Mouse (Mus musculus): ENCODE measurements around the gene Dapl1.

Gene Dapl1

DNA sequence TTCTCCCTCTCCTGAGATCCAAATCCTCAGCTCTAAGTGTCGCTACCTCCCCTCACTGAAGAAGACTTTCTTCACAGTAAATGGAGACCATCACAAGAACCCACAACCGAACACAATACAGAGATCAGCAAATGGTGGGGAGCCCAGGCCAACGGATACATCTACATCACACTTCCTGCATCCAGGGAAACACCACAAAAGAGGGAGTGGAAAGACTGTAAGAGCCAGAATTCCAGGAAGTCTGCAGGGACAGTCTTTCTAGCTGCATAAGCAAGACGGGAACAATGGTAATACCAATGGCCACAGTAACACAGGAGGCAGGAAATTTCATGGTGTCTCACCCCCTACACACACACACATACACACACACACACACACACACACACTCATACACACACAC lies 55.3 kb downstream of the Dapl1 start:
- no peaks in the 10 kb centered on the region for H3K27me3 ChIP-seq (ENCODE audit: control insufficient read depth, insufficient read depth, low read length, poor library complexity, severe bottlenecking)
- no peaks in the 10 kb centered on the region for H3K36me3 ChIP-seq (ENCODE audit: control insufficient read depth, insufficient read depth, low read length, poor library complexity, severe bottlenecking)
- DNase-seq (ENCODE audit: low read depth, low spot score) = no peak

DNA sequence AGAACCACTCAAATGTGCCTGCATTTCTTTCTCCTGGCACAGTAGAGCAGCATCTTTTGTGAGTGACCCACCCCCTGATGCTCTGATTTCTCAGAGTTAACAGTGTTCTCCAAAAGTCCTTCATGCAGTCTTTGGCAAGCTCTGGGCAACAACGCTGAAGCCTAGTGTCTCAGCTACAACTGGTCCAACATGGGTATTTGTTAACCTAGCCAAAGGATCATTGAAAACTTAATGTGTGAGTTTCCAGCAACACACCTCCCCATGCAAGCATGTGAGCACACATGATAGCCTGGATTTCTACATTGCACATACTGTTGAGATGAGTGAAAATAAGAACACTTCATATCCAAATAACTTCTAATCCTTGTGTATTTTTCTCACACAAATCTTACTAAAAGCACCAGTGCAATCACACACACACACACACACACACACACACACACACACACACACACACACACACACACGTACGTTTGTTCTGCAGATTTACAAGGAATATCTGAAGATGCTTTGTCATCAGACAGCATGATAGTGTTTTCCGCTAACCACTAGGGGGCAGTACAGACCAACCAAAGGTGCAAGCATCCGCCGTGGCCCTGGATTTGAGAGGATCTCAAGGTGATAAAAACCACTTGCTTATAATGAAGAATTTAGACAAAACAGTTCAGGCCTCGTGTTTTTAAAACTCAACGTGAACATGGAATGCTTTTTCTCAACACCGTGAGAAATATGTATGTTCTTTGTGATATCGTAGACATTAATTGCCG lies 56.9 kb downstream of the Dapl1 start:
- peak; percentile 80 for DNase-seq (ENCODE audit: low read depth, low spot score)
- H3K27me3 ChIP-seq (ENCODE audit: control insufficient read depth, insufficient read depth, low read length, poor library complexity, severe bottlenecking) = no peaks in the 10 kb centered on the region
- no peaks in the 10 kb centered on the region for H3K36me3 ChIP-seq (ENCODE audit: control insufficient read depth, insufficient read depth, low read length, poor library complexity, severe bottlenecking)

DNA sequence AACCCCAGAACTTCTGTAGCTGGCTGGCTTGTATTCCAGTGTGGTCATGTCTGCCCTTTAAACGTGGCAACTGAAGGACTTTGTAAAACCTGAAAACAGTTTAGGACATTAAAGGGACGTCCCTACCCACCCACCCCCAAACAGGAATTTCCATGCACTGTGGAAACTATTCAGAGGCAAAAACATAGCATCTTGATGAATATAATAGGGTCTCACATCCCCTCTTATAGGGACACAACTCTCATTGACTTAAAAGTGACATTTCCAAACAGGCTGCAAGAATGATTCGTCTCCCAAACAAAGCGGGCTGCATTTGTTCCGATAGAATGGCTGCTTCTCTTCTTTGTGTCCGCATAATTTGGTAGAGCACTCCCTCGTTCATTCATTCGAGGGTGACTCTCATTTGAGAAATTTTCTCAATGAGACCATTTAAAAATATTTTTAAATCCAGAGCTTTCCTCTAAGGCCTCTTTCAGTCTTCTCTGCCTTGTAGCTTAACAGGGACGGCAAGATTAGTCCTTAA lies 59.2 kb downstream of the Dapl1 start:
- H3K27me3 ChIP-seq (ENCODE audit: control insufficient read depth, insufficient read depth, low read length, poor library complexity, severe bottlenecking) = no peaks in the 10 kb centered on the region
- DNase-seq (ENCODE audit: low read depth, low spot score) = no peak
- H3K36me3 ChIP-seq (ENCODE audit: control insufficient read depth, insufficient read depth, low read length, poor library complexity, severe bottlenecking) = no peaks in the 10 kb centered on the region

DNA sequence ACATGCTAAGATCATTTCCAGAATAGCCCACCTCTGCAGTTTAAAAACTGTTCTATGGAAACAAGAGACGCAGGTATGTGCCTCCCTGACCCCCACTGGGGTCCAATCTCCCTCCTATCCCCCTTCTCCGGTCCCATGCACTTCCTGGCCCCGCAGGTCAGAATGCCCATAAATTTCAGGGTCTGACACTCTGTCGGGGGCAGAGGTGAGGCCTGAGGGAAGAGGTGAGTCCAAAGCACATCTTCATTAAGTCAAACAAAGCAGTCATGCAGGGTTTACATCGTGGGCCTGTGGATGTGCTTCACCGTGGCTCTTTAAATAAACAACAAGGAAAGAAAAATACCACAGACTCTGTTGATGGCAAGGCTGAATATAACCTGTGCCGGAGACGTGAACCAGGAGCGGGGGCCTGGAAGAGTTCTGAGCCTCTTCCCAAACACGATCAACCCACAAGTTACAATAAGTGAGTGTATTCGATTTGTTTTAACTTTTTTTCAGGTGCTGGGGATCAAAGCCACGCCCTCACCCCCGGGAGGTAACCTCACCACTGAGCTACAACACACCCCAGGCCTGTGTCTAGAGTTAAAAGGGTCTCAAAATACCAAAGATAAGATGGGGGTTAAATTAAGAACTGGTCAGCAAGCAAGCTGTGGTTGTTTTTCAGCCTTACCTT lies 59.9 kb downstream of the Dapl1 start:
- DNase-seq (ENCODE audit: low read depth, low spot score) = no peak
- Histone ChIP-seq H3K27me3 (ENCODE audit: control insufficient read depth, insufficient read depth, low read length, poor library complexity, severe bottlenecking) (no peaks in the 10 kb centered on the region), H3K36me3 (ENCODE audit: control insufficient read depth, insufficient read depth, low read length, poor library complexity, severe bottlenecking) (no peaks in the 10 kb centered on the region)

DNA sequence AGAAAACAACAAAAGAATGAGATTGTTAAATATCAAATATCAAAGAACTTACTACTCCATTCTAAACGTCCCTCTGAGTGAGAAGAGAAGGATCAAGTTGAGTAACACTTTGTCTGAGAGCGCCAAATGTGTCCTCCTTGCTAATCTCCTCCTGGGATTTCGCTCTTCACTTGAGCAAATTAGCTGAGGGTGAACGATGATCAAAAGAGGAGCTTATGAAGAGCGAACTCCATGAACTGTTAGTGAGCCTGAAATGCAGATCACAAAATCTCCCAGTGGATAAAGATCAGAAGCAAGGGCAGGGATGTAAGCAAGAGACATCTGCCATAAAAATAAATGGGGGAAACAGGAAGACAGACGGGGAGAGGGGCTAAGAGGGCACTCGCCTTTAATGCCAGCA lies 60.5 kb downstream of the Dapl1 start:
- DNase-seq (ENCODE audit: low read depth, low spot score) = no peak
- Histone ChIP-seq H3K36me3 (ENCODE audit: control insufficient read depth, insufficient read depth, low read length, poor library complexity, severe bottlenecking) (no peaks in the 10 kb centered on the region), H3K27me3 (ENCODE audit: control insufficient read depth, insufficient read depth, low read length, poor library complexity, severe bottlenecking) (no peaks in the 10 kb centered on the region)

DNA sequence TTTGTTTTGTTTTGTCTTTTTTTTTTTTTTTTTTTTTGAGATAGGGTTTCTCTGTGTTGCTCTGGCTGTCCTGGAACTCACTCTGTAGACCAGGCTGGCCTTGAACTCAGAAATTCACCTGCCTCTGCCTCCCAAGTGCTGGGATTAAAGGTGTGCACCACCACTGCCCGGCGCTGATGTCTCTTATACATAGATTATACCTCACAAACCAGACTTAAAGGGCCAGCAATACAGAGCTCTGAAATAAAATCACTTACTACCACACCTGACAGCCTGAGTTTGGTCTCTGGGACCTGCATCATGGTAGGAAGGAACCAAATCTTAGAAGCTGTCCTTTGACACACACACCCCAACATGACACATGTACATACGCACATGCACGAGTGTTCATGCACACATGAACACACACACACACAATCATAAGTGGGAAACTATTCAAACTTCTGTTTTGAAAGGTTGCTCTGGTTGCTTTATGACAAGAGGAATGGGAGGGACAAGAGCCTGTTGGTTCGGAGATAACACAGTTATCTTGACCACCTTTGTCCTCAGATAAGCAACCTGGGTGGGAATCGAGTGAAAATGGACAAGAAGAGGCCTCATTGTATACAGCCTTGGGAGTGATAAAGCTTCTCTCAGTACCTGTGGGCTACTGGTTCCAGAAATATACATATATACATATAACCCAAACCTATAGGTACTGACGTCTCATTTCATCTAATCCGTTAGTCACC lies 63.1 kb downstream of the Dapl1 start:
- Histone ChIP-seq H3K36me3 (ENCODE audit: control insufficient read depth, insufficient read depth, low read length, poor library complexity, severe bottlenecking) (no peaks in the 10 kb centered on the region), H3K27me3 (ENCODE audit: control insufficient read depth, insufficient read depth, low read length, poor library complexity, severe bottlenecking) (no peaks in the 10 kb centered on the region)
- no peak for DNase-seq (ENCODE audit: low read depth, low spot score)

DNA sequence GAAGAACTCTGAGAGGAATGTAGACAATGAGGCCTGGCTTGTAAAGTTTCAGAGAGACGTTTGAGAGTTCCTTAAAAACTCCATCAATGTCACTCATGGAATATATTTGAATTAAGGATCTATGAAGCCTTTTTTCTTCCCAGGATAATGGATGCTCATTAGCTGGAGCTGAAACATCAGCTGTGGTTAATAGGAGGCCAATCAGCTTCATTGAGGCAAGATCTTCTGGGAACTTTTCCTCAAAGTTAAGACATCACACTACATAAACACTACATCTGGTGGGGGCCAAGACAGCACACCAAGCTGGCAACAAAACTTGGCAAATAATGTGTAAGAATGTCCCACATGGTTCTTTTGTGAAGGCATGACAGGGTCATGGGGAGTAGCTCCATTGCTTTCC lies 68.3 kb downstream of the Dapl1 start:
- no peaks in the 10 kb centered on the region for H3K27me3 ChIP-seq (ENCODE audit: control insufficient read depth, insufficient read depth, low read length, poor library complexity, severe bottlenecking)
- H3K36me3 ChIP-seq (ENCODE audit: control insufficient read depth, insufficient read depth, low read length, poor library complexity, severe bottlenecking) = no peaks in the 10 kb centered on the region
- no peak for DNase-seq (ENCODE audit: low read depth, low spot score)

DNA sequence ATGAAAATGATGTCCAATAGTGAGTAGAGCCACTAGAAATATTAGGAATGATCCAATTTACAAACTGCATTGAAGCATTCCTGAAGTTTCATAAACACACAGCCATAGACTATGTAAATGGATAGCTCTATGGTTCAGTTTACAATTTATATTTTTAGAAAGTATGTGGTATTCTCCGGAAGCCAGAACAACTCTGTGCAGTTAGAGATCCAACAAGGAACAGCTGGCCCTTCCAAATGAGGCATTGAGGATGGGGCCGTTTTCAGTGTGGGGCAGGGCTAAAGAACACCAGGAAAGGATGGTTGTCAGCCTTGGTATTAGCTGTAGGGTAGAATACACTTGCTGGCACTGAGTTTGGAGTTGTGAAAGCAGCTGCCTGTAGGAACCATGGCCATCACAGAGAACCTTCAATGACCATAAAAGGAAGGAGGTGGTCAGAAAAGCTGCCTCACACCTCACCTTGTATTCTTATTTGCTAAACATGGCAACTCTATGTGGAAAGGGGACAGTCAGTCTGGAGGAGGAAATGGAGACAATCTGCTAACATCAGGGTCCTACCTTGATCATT lies 70.0 kb downstream of the Dapl1 start:
- no peak for DNase-seq (ENCODE audit: low read depth, low spot score)
- Histone ChIP-seq H3K36me3 (ENCODE audit: control insufficient read depth, insufficient read depth, low read length, poor library complexity, severe bottlenecking) (no peaks in the 10 kb centered on the region), H3K27me3 (ENCODE audit: control insufficient read depth, insufficient read depth, low read length, poor library complexity, severe bottlenecking) (no peaks in the 10 kb centered on the region)

All from splenic B cell, adult 2 months (primary cell).